Mouse (Mus musculus) C2C12 (cell line): Measurements from ENCODE around the gene Atp5j. TPM values are rescaled to one million over a fixed set of nuclear protein-coding genes. Genes with fewer than 3 reads are reported as not detected.

Experiments
- H3K27me3 ChIP-seq: one replicate; pipeline ENCODE4 v1.6.1; 2011; ENCODE audit not compliant: control insufficient read depth, insufficient read depth, insufficient read length
- H3K36me3 ChIP-seq: one replicate; pipeline ENCODE4 v1.6.1; 2011; ENCODE audit not compliant: control insufficient read depth, insufficient read depth
- H3K4me3 ChIP-seq: one replicate; pipeline ENCODE4 v1.5.1; 2011; ENCODE audit warnings: mild to moderate bottlenecking, control low read depth; ENCODE audit not compliant: poor library complexity, insufficient read depth, severe bottlenecking
- H3K79me2 ChIP-seq: one replicate; pipeline ENCODE4 v1.6.1; 2011; ENCODE audit not compliant: control insufficient read depth, insufficient read depth
- H3K79me3 ChIP-seq: one replicate; pipeline ENCODE4 v1.6.1; 2011; ENCODE audit warnings: low read depth, control low read depth
- H3ac ChIP-seq: one replicate; pipeline ENCODE3; 2011; ENCODE audit warnings: low read depth; ENCODE audit not compliant: control insufficient read depth, insufficient read length
- CEBPB ChIP-seq: IDR thresholded peaks from one replicate; pipeline ENCODE4 v1.6.1; 2011; ENCODE audit warnings: low read depth, mild to moderate bottlenecking, control low read depth, moderate library complexity
- CTCF ChIP-seq: IDR thresholded peaks from one replicate; pipeline ENCODE4 v1.5.1; 2011; ENCODE audit not compliant: control insufficient read depth, insufficient read depth, insufficient read length
- FOSL1 ChIP-seq: IDR thresholded peaks from one replicate; pipeline ENCODE4 v1.8.0; 2011; ENCODE audit warnings: mild to moderate bottlenecking, low read length; ENCODE audit not compliant: poor library complexity, insufficient read depth, severe bottlenecking
- MAX ChIP-seq: IDR thresholded peaks from one replicate; pipeline ENCODE4 v1.6.1; 2011; ENCODE audit warnings: mild to moderate bottlenecking, control low read depth
- MYOD1 ChIP-seq: IDR thresholded peaks from one replicate; pipeline ENCODE4 v1.6.1; 2011; ENCODE audit warnings: low read depth; ENCODE audit not compliant: control insufficient read depth, insufficient read length
- MYOG ChIP-seq: IDR thresholded peaks from one replicate; pipeline ENCODE4 v1.6.1; 2011; ENCODE audit not compliant: control insufficient read depth, insufficient read length; ENCODE audit errors: extremely low read depth
- USF1 ChIP-seq: IDR thresholded peaks from one replicate; pipeline ENCODE4 v1.6.1; 2011; ENCODE audit warnings: low read depth, mild to moderate bottlenecking, control low read depth, moderate library complexity
- polyA plus RNA-seq: library from polyadenylated mRNA; unstranded; fragments of >200 nt; fragmentation: generic; extraction: Trizol; gene quantifications from one replicate; pipeline ENCODE4 v1.2.1, GENCODE M21; 2012; ENCODE audit warnings: missing spikeins

Atp5j gene
- polyA plus RNA-seq, 1 experiment = 350 TPM

DNA sequence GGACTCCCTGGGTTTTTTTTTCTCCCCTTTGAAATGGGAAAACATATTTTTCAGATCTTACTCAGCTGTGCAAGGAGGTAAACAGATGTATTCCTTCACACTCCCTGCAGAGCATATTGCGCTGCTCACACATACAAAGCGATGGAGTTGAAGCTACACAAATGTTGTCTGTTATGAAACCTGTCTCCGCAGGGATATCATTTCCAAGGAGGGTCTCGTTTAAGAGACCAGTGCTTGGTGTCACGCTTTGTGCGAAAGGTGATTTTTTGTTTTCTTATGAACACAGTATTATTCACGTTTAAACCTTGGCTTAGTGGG lies 40.3 kb upstream of the Atp5j start:
- Histone ChIP-seq H3ac (no peak overlapping the region), H3K27me3 (no peaks in the 10 kb centered on the region), H3K79me2 (no peaks in the 10 kb centered on the region), H3K4me3 (no peak overlapping the region), H3K36me3 (no peaks in the 10 kb centered on the region), H3K79me3 (no peaks in the 10 kb centered on the region)
- TF ChIP-seq MYOG (no peak), CEBPB (no peak), USF1 (no peak), FOSL1 (no peak)

DNA sequence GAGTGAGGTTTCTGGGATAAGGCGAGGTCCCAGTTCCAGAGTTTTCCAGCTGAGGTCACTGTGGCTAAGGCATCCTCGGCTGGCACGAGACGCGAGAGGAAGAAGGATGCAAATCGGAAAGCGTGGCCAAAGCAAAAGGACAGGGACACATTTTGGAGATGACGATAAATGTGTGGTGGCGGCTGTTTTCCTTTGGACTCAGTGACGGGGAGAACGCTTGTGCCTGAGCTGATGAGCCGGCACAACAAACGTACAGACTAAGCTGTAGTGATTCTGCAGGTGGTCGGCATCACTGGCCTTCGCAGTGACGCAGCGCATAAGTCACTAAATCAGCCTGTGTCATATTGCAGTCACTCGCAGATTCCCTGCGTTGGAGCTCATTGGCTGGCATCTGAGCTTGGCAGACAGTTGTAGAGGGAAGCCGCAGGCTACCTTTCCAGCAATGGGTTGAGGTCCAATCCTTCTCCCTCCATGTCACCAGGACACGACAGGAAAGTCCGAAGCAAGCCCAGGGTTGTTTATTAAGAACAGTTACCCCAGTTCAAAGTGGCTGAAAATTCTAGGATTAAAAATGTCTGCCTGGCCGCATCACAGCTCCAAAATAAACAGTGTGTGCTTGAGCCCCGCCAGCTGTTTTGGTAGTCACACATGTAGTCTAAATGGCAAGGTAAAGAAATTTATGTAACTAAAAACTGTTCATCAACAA lies 39.7 kb upstream of the Atp5j start:
- H3K4me3 ChIP-seq = no peak overlapping the region
- no peaks in the 10 kb centered on the region for H3K27me3 ChIP-seq
- no peaks in the 10 kb centered on the region for H3K79me2 ChIP-seq
- H3K79me3 ChIP-seq = no peaks in the 10 kb centered on the region
- no peaks in the 10 kb centered on the region for H3K36me3 ChIP-seq
- TF ChIP-seq MYOG = no peak
- TF ChIP-seq MAX = no peak
- TF ChIP-seq MYOD1 = no peak
- no peak for TF ChIP-seq FOSL1
- TF ChIP-seq CEBPB = no peak
- no peak for TF ChIP-seq USF1
- TF ChIP-seq CTCF = no peak
- no peak overlapping the region for H3ac ChIP-seq

DNA sequence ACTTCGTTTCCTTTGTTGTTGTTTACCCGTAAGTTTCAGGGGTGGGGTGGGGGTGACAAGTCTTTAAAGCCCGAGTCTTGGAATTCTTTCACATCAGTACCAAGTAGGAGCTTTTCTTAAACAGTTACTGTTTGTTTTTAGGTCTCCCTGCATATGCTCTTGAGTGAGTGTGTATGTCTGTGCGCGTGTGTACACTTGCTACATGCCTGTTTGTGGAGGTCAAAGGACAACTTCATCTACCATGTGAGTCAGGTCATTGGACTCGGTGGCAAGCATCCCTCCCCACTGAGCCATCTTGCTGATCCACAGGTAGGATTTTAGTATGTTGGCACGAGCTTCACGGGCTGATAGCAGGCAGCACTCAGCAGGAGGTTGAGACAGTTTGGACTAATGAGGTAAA lies 38.4 kb upstream of the Atp5j start:
- TF ChIP-seq FOSL1 = no peak
- Histone ChIP-seq H3K79me3 (no peaks in the 10 kb centered on the region), H3K27me3 (no peaks in the 10 kb centered on the region), H3K79me2 (no peaks in the 10 kb centered on the region), H3K36me3 (no peaks in the 10 kb centered on the region), H3ac (no peak overlapping the region), H3K4me3 (no peak overlapping the region)

DNA sequence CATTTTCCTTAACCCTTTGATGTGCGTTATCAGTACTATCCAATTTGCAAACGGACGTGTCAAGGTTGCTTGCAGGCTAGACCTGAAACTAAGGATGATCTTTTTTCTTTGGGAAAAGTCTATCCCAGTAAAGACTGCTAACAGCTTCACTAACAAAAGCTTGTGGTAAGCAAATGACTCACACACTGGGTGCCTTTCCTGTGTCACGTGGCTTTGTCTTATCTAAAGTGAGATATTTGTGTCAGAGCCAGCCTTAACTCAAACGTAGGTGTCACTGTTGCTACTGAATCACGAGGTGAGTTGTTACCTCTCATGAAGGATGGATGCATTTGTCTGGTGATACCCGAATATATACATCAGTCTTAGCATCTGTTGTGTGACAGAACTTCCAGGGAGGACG lies 29.2 kb upstream of the Atp5j start:
- peaks cover 20% of the 10 kb centered on the region for H3K36me3 ChIP-seq
- no peaks in the 10 kb centered on the region for H3K79me3 ChIP-seq
- no peak for TF ChIP-seq MAX
- TF ChIP-seq USF1 = peak; percentile 57
- no peaks in the 10 kb centered on the region for H3K79me2 ChIP-seq
- H3K4me3 ChIP-seq = no peak overlapping the region
- H3ac ChIP-seq = no peak overlapping the region
- H3K27me3 ChIP-seq = no peaks in the 10 kb centered on the region

DNA sequence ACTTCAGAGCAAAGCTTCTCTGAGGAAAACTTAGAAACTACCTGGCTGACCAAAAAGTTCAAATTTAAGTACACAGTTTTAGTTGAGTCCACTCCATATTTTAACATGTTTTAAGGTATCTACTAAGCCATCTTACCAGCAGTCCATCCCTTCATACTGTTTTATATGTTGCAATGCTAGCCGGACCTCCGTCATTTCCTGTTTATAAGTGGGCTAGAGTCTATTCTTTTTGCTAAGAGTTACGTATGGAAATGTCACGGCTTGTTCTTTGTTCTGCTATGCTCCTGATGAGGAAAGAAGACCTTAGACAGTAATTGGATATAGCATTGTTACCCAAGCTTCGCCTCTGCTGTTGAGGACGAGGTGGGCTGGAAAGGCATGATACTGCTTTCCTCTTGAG lies 18.1 kb upstream of the Atp5j start:
- Histone ChIP-seq H3K36me3 (peaks cover 75% of the 10 kb centered on the region), H3ac (no peak overlapping the region), H3K79me2 (no peaks in the 10 kb centered on the region), H3K4me3 (no peak overlapping the region), H3K79me3 (no peaks in the 10 kb centered on the region), H3K27me3 (no peaks in the 10 kb centered on the region)
- TF ChIP-seq MYOG (no peak), CTCF (no peak), MYOD1 (no peak), CEBPB (no peak), FOSL1 (no peak), USF1 (no peak), MAX (no peak)

DNA sequence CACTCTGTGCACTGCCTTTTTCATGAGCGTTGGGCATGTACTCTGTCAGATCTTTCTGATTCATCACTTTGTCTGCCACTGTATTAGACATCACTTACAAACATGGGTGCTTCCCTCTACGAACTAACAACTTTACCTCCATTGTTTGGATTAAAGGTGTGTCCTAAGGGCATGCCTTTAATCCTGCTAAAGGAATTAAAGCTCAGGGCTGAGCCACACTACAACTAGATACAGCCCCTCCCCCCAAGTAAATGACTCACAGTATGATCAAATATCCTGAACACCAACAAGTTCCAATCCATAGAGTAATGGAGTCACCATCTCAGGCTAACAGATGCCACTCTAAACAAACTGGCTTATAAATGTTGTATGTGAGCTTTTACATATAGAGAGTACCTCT lies 3.2 kb upstream of the Atp5j start:
- TF ChIP-seq MYOD1 = no peak
- TF ChIP-seq FOSL1 = no peak
- no peak for TF ChIP-seq CTCF
- no peak for TF ChIP-seq MAX
- no peak for TF ChIP-seq CEBPB
- TF ChIP-seq USF1 = no peak
- no peak for TF ChIP-seq MYOG
- H3K79me3 ChIP-seq = peaks cover 37% of the 10 kb centered on the region
- H3K36me3 ChIP-seq = peaks cover 40% of the 10 kb centered on the region
- H3K79me2 ChIP-seq = peaks cover 54% of the 10 kb centered on the region
- no peak overlapping the region for H3K4me3 ChIP-seq
- H3ac ChIP-seq = no peak overlapping the region
- no peaks in the 10 kb centered on the region for H3K27me3 ChIP-seq
